Mouse (Mus musculus) brain, embryonic 14.5 days (tissue): Measurements from ENCODE around the gene Cracr2a.

ENCODE experiments used
- CTCF ChIP-seq: fragments of 200-500 bp; IDR thresholded peaks from 2 replicates; pipeline ENCODE4 v1.5.1; 2012; ENCODE audit warnings: inconsistent platforms, mild to moderate bottlenecking, moderate library complexity, borderline replicate concordance; ENCODE audit not compliant: insufficient read depth, insufficient read length; ENCODE audit errors: extremely low read depth
- POLR2A ChIP-seq: fragments of 200-500 bp; IDR thresholded peaks from 2 replicates; pipeline ENCODE4 v1.6.1; 2012; ENCODE audit warnings: mild to moderate bottlenecking, inconsistent platforms, borderline replicate concordance; ENCODE audit not compliant: poor library complexity, insufficient read depth, insufficient read length, severe bottlenecking; ENCODE audit errors: extremely low read depth

GRCm38 (mm10) chr6:127641077-127641801 lies 80.1 kb downstream of the Cracr2a start:
- TF ChIP-seq CTCF: no peak
- TF ChIP-seq POLR2A: no peak
